Mouse (Mus musculus) C2C12 (cell line): ENCODE results near the gene Tmem175. TPM values are rescaled to one million over a fixed set of nuclear protein-coding genes. Genes with fewer than 3 reads are reported as not detected.

Experiments
- H3K27me3 ChIP-seq: one replicate; pipeline ENCODE4 v1.6.1; 2011; ENCODE audit not compliant: control insufficient read depth, insufficient read depth, insufficient read length
- H3K36me3 ChIP-seq: one replicate; pipeline ENCODE4 v1.6.1; 2011; ENCODE audit not compliant: control insufficient read depth, insufficient read depth
- H3K4me3 ChIP-seq: one replicate; pipeline ENCODE4 v1.5.1; 2011; ENCODE audit warnings: mild to moderate bottlenecking, control low read depth; ENCODE audit not compliant: poor library complexity, insufficient read depth, severe bottlenecking
- H3K79me2 ChIP-seq: one replicate; pipeline ENCODE4 v1.6.1; 2011; ENCODE audit not compliant: control insufficient read depth, insufficient read depth
- H3K79me3 ChIP-seq: one replicate; pipeline ENCODE4 v1.6.1; 2011; ENCODE audit warnings: low read depth, control low read depth
- H3ac ChIP-seq: one replicate; pipeline ENCODE3; 2011; ENCODE audit warnings: low read depth; ENCODE audit not compliant: control insufficient read depth, insufficient read length
- CEBPB ChIP-seq: IDR thresholded peaks from one replicate; pipeline ENCODE4 v1.6.1; 2011; ENCODE audit warnings: low read depth, mild to moderate bottlenecking, control low read depth, moderate library complexity
- CTCF ChIP-seq: IDR thresholded peaks from one replicate; pipeline ENCODE4 v1.5.1; 2011; ENCODE audit not compliant: control insufficient read depth, insufficient read depth, insufficient read length
- FOSL1 ChIP-seq: IDR thresholded peaks from one replicate; pipeline ENCODE4 v1.8.0; 2011; ENCODE audit warnings: mild to moderate bottlenecking, low read length; ENCODE audit not compliant: poor library complexity, insufficient read depth, severe bottlenecking
- MAX ChIP-seq: IDR thresholded peaks from one replicate; pipeline ENCODE4 v1.6.1; 2011; ENCODE audit warnings: mild to moderate bottlenecking, control low read depth
- MYOD1 ChIP-seq: IDR thresholded peaks from one replicate; pipeline ENCODE4 v1.6.1; 2011; ENCODE audit warnings: low read depth; ENCODE audit not compliant: control insufficient read depth, insufficient read length
- MYOG ChIP-seq: IDR thresholded peaks from one replicate; pipeline ENCODE4 v1.6.1; 2011; ENCODE audit not compliant: control insufficient read depth, insufficient read length; ENCODE audit errors: extremely low read depth
- USF1 ChIP-seq: IDR thresholded peaks from one replicate; pipeline ENCODE4 v1.6.1; 2011; ENCODE audit warnings: low read depth, mild to moderate bottlenecking, control low read depth, moderate library complexity
- polyA plus RNA-seq: library from polyadenylated mRNA; unstranded; fragments of >200 nt; fragmentation: generic; extraction: Trizol; gene quantifications from one replicate; pipeline ENCODE4 v1.2.1, GENCODE M21; 2012; ENCODE audit warnings: missing spikeins

Gene Tmem175
- polyA plus RNA-seq, 1 experiment, result 9.1 TPM

GRCm38 (mm10) chr5:108655381-108655780, 25.8 kb downstream of the Tmem175 start:
- TF ChIP-seq MYOG (no peak), MYOD1 (no peak), CTCF (no peak), FOSL1 (no peak), CEBPB (no peak), MAX (no peak), USF1 (no peak)
- Histone ChIP-seq H3K4me3 (no peak overlapping the region), H3K27me3 (no peaks in the 10 kb centered on the region), H3K79me2 (peaks cover 13% of the 10 kb centered on the region), H3ac (no peak overlapping the region), H3K36me3 (peaks cover 16% of the 10 kb centered on the region), H3K79me3 (peaks cover 4% of the 10 kb centered on the region)

GRCm38 (mm10) chr5:108655891-108656650, 26.5 kb downstream of the Tmem175 start:
- TF ChIP-seq MYOG (no peak), USF1 (no peak), MAX (no peak), MYOD1 (no peak), FOSL1 (no peak), CTCF (no peak), CEBPB (no peak)
- H3K4me3 ChIP-seq, result no peak overlapping the region
- peaks cover 16% of the 10 kb centered on the region for H3K36me3 ChIP-seq
- H3K27me3 ChIP-seq, result no peaks in the 10 kb centered on the region
- peaks cover 4% of the 10 kb centered on the region for H3K79me3 ChIP-seq
- no peak overlapping the region for H3ac ChIP-seq
- H3K79me2 ChIP-seq, result peaks cover 13% of the 10 kb centered on the region

GRCm38 (mm10) chr5:108657406-108657805, 27.8 kb downstream of the Tmem175 start:
- TF ChIP-seq MAX, result no peak
- no peak for TF ChIP-seq MYOG
- no peak for TF ChIP-seq MYOD1
- TF ChIP-seq FOSL1, result no peak
- TF ChIP-seq CTCF, result no peak
- no peak for TF ChIP-seq CEBPB
- TF ChIP-seq USF1, result no peak
- peaks cover 16% of the 10 kb centered on the region for H3K36me3 ChIP-seq

GRCm38 (mm10) chr5:108658611-108659010, 29.0 kb downstream of the Tmem175 start:
- Histone ChIP-seq H3K27me3 (no peaks in the 10 kb centered on the region), H3ac (no peak overlapping the region), H3K36me3 (peaks cover 11% of the 10 kb centered on the region), H3K79me3 (peaks cover 4% of the 10 kb centered on the region), H3K79me2 (peaks cover 13% of the 10 kb centered on the region), H3K4me3 (no peak overlapping the region)
- TF ChIP-seq USF1, result no peak

More at GRCm38 (mm10) chr5:108657406-108657805, 27.8 kb downstream of the Tmem175 start:
- Histone ChIP-seq H3K79me2 (peaks cover 13% of the 10 kb centered on the region), H3K79me3 (peaks cover 4% of the 10 kb centered on the region), H3K27me3 (no peaks in the 10 kb centered on the region), H3K4me3 (no peak overlapping the region), H3ac (no peak overlapping the region)

GRCm38 (mm10) chr5:108659698-108660631, 30.4 kb downstream of the Tmem175 start, which contains the start of gene Idua:
Gene Idua (plus strand): TSS chr5:108660331.
- Histone ChIP-seq H3K79me3 (peaks cover 4% of the 10 kb centered on the region), H3K27me3 (no peaks in the 10 kb centered on the region), H3K36me3 (peaks cover 4% of the 10 kb centered on the region), H3K79me2 (peaks cover 13% of the 10 kb centered on the region), H3ac (peak within 1 kb of the TSS; percentile 53), H3K4me3 (peak within 1 kb of the TSS; percentile 56)
- TF ChIP-seq MYOD1 (no peak), CTCF (no peak), MAX (no peak), MYOG (no peak), USF1 (no peak), CEBPB (no peak)
